Mouse (Mus musculus) E14TG2a.4 (cell line): Measurements from ENCODE around the gene Mast3.

Source experiments
- CTCF ChIP-seq: conservative IDR thresholded peaks from 2 replicates; pipeline ENCODE4 v1.5.1; 2014; ENCODE audit warnings: low read length
- NANOG ChIP-seq: IDR thresholded peaks from 2 replicates; pipeline ENCODE4 v1.6.1; 2014; ENCODE audit warnings: borderline replicate concordance, low read length, mixed read lengths
- POU5F1 ChIP-seq: IDR thresholded peaks from 2 replicates; pipeline ENCODE4 v1.6.1; 2014; ENCODE audit warnings: low read length, borderline replicate concordance

GRCm38 (mm10) chr8:70765838-70766570 is 38.9 kb downstream of the Mast3 start:
- TF ChIP-seq CTCF = no peak
- no peak for TF ChIP-seq NANOG
- TF ChIP-seq POU5F1 = no peak
